Mouse (Mus musculus): Measurements from ENCODE around the gene Rps6ka2.
"Not testable (repeated sequence)": the region's sequence is repeated elsewhere in the genome, so short reads cannot be mapped to it uniquely, and the experiment has no call there.

Rps6ka2 gene

GRCm38 (mm10) chr17:7271522-7272134 is 101.7 kb downstream of the Rps6ka2 start:
- DNase-seq = no peak

GRCm38 (mm10) chr17:7273054-7273453 is 103.1 kb downstream of the Rps6ka2 start:
- DNase-seq = peak; percentile 98

DNA sequence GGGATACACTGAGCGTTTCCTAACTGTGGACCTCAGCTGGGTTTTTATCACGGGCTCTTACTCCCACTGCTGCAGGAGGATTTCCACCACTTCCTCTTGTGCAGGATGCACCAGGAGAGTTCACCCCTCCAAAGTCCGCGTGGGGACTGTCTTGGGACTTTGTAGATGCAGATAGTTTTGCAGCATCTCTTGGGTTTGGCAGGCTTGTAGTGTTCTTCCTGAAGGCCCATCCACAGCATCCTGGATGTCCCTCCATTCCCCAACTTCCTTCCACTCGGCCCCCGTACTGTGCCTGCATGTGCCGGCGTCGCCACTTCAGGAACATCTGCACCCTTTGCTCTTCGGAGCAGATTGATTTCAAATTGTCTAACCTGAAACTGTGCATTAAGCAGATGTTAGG is 103.9 kb downstream of the Rps6ka2 start:
- DNase-seq = peak; percentile 95

- DNase-seq = no peak
Measured at GRCm38 (mm10) chr17:7278702-7279242, 108.9 kb downstream of the Rps6ka2 start.

DNA sequence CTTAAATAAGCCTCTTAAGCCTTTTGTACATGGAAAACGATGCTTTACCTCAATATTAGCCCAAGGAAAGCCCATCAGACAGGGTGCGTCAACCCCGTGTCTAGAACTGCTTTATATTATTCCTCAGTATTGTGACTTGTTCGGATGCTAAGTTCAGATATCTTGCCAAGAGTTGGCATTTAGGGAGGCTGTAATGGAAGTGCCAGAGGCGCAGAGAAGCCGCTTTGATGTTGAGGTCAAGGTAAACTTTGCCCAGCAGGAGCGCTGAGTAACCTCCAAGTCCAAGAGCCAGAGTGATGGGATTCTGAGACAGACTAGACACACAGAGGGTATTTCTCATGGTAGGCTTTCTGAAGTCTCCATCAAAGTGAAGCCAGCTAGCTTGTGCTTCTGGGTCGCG is 109.3 kb downstream of the Rps6ka2 start:
- DNase-seq = no peak

- DNase-seq = peak; percentile 96
Measured at GRCm38 (mm10) chr17:7284297-7284910, 114.5 kb downstream of the Rps6ka2 start.

GRCm38 (mm10) chr17:7285292-7285691 is 115.4 kb downstream of the Rps6ka2 start:
- no peak for DNase-seq

DNA sequence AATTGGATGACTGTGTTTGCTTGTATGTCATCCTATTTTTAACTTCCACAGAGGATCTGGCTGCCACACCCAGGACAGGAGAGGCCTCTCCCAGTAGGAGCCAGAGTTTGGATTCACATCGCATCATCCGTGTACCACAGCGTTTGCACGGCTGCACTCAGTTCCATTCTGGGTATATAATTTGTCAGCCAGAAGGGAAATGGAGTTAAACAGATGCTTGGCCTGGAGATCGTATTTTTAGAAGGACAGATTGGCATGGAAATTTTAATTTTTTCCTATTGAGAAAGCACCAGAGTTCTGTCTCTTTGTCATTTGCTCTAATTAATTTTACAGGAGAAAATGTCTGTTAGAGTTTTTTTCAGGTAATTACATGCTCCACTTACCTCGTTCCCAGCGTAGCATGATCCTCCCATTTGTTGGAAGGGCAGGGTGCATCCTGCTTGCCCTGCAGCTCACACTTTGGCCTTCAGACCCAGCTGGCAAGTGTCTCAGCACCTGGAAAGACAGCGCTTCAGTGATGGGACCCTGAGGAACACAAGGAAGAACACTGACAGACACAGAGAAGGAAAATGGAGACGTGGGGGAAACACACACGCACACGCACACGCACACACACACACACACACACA is 116.6 kb downstream of the Rps6ka2 start:
- DNase-seq = no peak

DNA sequence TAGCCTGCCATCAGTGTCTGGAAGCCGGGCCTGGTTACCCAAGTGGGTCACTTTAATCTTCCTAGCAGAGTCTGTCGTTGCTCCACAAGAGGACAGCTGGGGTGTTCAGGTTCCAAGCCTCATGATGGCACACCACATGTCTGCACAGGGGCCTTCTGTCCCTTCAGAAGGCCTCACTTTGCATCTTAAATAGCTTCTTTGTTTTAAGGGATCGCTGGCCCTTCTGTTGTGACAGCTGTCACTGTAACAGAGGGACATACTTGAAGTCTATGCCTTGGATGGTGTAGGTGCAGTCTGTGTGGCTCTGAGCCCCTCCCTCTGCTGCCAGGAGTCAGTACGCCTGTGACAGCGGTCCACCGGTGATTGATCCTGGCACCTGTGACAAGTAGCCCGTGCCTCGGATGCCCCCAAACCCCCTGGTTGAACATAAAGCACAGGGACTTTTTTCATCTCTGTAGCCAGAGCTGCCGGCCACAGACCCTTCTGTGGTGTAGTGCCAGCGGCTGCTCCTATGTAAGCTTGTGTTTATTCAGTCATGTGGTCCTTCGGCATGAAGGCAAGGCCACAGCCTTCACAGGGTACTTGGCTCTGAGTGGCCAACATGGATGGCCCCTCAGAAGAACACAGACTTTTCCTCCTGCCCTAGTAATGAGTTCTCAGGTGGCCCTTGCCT is 122.2 kb downstream of the Rps6ka2 start:
- DNase-seq = peak; percentile 71

GRCm38 (mm10) chr17:7306278-7307196 is 136.6 kb downstream of the Rps6ka2 start:
- DNase-seq = peak; percentile 94

DNA sequence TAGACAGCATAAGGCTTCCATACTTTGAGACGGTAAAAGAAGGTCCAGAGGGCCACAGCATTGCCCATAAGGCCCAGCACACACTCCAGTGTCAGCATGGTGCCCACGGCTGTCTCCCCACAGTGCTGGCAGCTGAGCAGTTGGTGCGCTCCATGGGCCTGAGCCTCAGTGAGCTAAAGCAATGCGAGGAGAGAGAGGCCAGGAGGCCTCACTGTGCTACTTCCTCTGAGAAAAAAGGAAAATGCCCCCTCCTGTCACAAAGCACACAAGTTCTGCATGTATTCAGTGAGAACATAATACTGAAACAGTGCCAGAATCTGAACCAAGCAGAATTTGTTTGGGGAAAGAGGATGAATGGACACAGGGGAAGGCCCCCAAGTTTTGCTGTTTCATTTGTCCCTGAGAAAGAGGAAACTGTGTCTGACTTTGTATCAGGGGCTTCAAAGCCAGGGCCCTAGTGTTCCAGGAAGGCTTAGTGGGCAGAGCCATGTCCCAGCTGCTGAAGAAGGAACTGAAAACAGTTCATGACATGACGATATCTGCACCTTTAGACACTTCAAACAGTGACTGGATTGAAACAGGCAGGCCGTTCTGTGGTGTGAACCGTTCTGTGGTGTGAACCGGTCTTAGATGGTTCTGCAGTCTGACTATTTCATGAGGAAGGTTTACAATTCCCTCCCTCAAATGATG is 145.9 kb downstream of the Rps6ka2 start:
- DNase-seq = peak; percentile 95

GRCm38 (mm10) chr17:7319789-7320188 is 149.9 kb downstream of the Rps6ka2 start:
- DNase-seq = not testable (repeated sequence)

DNA sequence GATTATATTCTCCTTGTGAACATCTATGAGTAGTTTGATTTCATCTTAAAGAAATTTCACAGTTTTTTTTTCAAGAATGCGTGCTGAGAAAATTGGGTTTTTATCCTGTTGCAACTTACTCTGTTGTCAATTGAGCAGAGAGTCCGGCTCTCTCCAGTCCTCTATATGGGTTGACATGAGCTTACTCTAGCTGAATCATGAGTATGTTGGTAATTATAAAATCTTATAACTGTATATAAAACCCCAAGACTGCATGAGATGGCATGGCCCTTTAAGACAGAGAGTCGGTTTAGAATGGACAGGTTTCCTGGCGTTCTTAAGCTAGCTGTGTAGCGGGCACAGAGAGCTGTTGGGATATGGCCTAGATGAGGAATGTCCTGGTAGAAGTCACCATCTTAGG is 154.4 kb downstream of the Rps6ka2 start, which contains the start of gene Tcp10a:
Gene Tcp10a (plus strand): TSS at position 301 of the 400 bp plus-strand sequence.
- not testable (repeated sequence) for DNase-seq

- DNase-seq = not testable (repeated sequence)
Measured at GRCm38 (mm10) chr17:7326415-7326814, 156.5 kb downstream of the Rps6ka2 start.

- DNase-seq = not testable (repeated sequence)
Measured at GRCm38 (mm10) chr17:7332745-7333144, 162.8 kb downstream of the Rps6ka2 start.

GRCm38 (mm10) chr17:7337381-7337780 is 167.5 kb downstream of the Rps6ka2 start:
- DNase-seq = not testable (repeated sequence)

DNA sequence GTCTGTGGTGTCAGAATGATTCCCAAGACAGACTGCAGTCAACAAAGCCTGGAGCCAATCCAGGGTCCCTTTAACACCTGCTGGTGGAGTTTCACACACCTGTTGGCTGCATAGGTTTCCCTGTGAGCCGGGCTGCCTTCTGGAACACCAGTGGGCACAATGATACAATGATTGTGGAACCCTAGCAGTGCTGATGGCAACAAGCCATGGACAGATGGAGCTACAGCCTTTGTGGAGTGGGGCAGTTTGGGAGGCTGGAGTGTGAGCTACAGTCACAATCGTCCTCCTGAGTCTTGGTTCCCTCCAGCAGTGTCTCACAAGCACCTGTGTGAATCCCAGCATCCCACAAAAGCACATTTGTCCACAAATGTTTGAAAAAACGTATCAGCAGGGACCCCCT is 178.8 kb downstream of the Rps6ka2 start:
- not testable (repeated sequence) for DNase-seq

GRCm38 (mm10) chr17:7352596-7352995 is 182.7 kb downstream of the Rps6ka2 start, which contains the start of gene Ttll2:
Gene Ttll2, minus strand, starts transcription at chr17:7352696.
- not testable (repeated sequence) for DNase-seq

Data from heart, adult 11 months (tissue).